Mouse (Mus musculus) MEL (cell line): ENCODE measurements around the gene Zmynd10. TPM values are rescaled to one million over a fixed set of nuclear protein-coding genes. Genes with fewer than 3 reads are reported as not detected.

Experiments used
- DNase-seq: peaks from one replicate; pipeline ENCODE4 v3.0.0; 2011; ENCODE audit warnings: low read depth, low spot score
- H3K27ac ChIP-seq: 2 replicates; pipeline ENCODE4 v1.5.1; 2012; ENCODE audit warnings: low read depth, mild to moderate bottlenecking, control low read depth, low read length, moderate library complexity; ENCODE audit not compliant: control insufficient read depth
- H3K27me3 ChIP-seq, 2 experiments: fragments of 150-350 bp in 1 of 2; sonication (generic) in 1 of 2; 2 replicates each; pipeline ENCODE4 v1.6.1; 2012; ENCODE audit warnings: low read length in 2 of 2, mild to moderate bottlenecking in 2 of 2, improper control_type of control experiment in 1 of 2, moderate library complexity in 1 of 2; ENCODE audit not compliant: insufficient read depth in 2 of 2, control insufficient read depth in 1 of 2
- H3K36me3 ChIP-seq, 2 experiments: 2 replicates each; pipeline ENCODE4 v1.6.1; 2012 to 2014; ENCODE audit warnings: low read length in 2 of 2, improper control_type of control experiment in 1 of 2, inconsistent platforms in 1 of 2, mild to moderate bottlenecking in 1 of 2; ENCODE audit not compliant: insufficient read depth in 2 of 2, control insufficient read depth in 1 of 2
- H3K4me1 ChIP-seq, 2 experiments: fragments of 150-350 bp in 1 of 2; sonication (generic) in 1 of 2; 2 replicates each; pipeline ENCODE4 v1.6.1; 2012; ENCODE audit warnings: low read length in 2 of 2, improper control_type of control experiment in 1 of 2, mild to moderate bottlenecking in 1 of 2; ENCODE audit not compliant: insufficient read depth in 2 of 2, control insufficient read depth in 1 of 2
- H3K4me3 ChIP-seq, 2 experiments: fragments of 150-350 bp in 1 of 2; sonication (generic) in 1 of 2; 2 replicates each; pipeline ENCODE4 v1.5.1; 2012; ENCODE audit warnings: low read depth in 2 of 2, low read length in 2 of 2, mild to moderate bottlenecking in 2 of 2, moderate library complexity in 2 of 2, control low read depth in 1 of 2, improper control_type of control experiment in 1 of 2; ENCODE audit not compliant: control insufficient read depth in 1 of 2, insufficient read depth in 1 of 2
- H3K79me2 ChIP-seq: 2 replicates; pipeline ENCODE4 v1.6.1; 2012; ENCODE audit warnings: mild to moderate bottlenecking, low read length, moderate library complexity; ENCODE audit not compliant: control insufficient read depth, poor library complexity, insufficient read depth
- H3K9ac ChIP-seq: 2 replicates; pipeline ENCODE4 v1.6.1; 2012; ENCODE audit warnings: low read depth, mild to moderate bottlenecking, control low read depth, low read length, moderate library complexity; ENCODE audit not compliant: control insufficient read depth, poor library complexity, severe bottlenecking
- H3K9me3 ChIP-seq: fragments of 150-350 bp; sonication (generic); replicated peaks from 2 replicates; pipeline ENCODE4 v1.6.1; 2012; ENCODE audit warnings: mild to moderate bottlenecking, low read length, improper control_type of control experiment, moderate library complexity; ENCODE audit not compliant: insufficient read depth
- CTCF ChIP-seq, 3 experiments: IDR thresholded peaks in 2 of 3; conservative IDR thresholded peaks in 1 of 3; 2 replicates each; pipeline ENCODE4 v1.5.1; 2011 to 2012; ENCODE audit warnings: low read length in 3 of 3, low read depth in 2 of 3, mild to moderate bottlenecking in 2 of 3, improper control_type of control experiment in 1 of 3, inconsistent platforms in 1 of 3, mixed read lengths in 1 of 3, moderate library complexity in 1 of 3; ENCODE audit not compliant: control insufficient read depth in 1 of 3, insufficient read depth in 1 of 3, poor library complexity in 1 of 3, severe bottlenecking in 1 of 3
- JUND ChIP-seq: IDR thresholded peaks from 2 replicates; pipeline ENCODE4 v1.6.1; 2011; ENCODE audit warnings: low read depth, mild to moderate bottlenecking, improper control_type of control experiment, low read length
- MXI1 ChIP-seq: IDR thresholded peaks from 2 replicates; pipeline ENCODE4 v1.6.1; 2011; ENCODE audit warnings: mild to moderate bottlenecking, low read depth, low read length, improper control_type of control experiment
- MYC ChIP-seq: IDR thresholded peaks from 2 replicates; pipeline ENCODE4 v1.6.1; 2011; ENCODE audit warnings: low read depth, mild to moderate bottlenecking, low read length, improper control_type of control experiment, moderate library complexity
- NELFE ChIP-seq: IDR thresholded peaks from 2 replicates; pipeline ENCODE4 v1.6.1; 2011; ENCODE audit warnings: low read depth, low read length, improper control_type of control experiment
- RCOR1 ChIP-seq: IDR thresholded peaks from 2 replicates; pipeline ENCODE4 v1.6.1; 2012; ENCODE audit warnings: low read depth, mild to moderate bottlenecking, inconsistent platforms, low read length, improper control_type of control experiment
- polyA plus RNA-seq, 2 experiments: library from polyadenylated mRNA; stranded (reverse) in 1 of 2; unstranded in 1 of 2; fragments of >175 nt in 1 of 2; fragments of >200 nt in 1 of 2; gene quantifications; 2 replicates each; pipeline versions ENCODE4 v1.2.1 to v1.2.4; 2012; ENCODE audit warnings: low replicate concordance in 2 of 2, low read depth in 1 of 2; ENCODE audit not compliant: insufficient read length in 2 of 2, insufficient read depth in 1 of 2, missing spikeins in 1 of 2
- total RNA-seq: library from RNA; depleted of rRNA; stranded (reverse); fragments of 300-350 nt; gene quantifications from 2 replicates; pipeline ENCODE4 v1.2.3, GENCODE M21; 2012; rRNA removed

Gene Zmynd10
- total and polyA plus RNA-seq, 3 experiments, result 0.31 to 0.85 TPM; not detected in 1

- Histone ChIP-seq H3K9me3 (no peaks in the 10 kb centered on the region), H3K4me3 (no peak overlapping the region), H3K4me1 (peaks cover 0 to 18% of the 10 kb centered on the region in 2 experiments; a peak in 2 of 4 replicates), H3K27me3 (no peaks in the 10 kb centered on the region), H3K9ac (no peak overlapping the region), H3K27ac (no peak overlapping the region), H3K79me2 (no peaks in the 10 kb centered on the region; the same call in 1 of the 2 replicates), H3K36me3 (peaks cover 0 to 6% of the 10 kb centered on the region in 2 experiments; a peak in 2 of 4 replicates)
- no peak for DNase-seq
- TF ChIP-seq CTCF (IDR thresholded peaks at IDR 0.05 in 2 of 3, conservative IDR thresholded peaks at IDR 0.05 in 1 of 3; ENCODE audit: control insufficient read depth in 1 of 3, insufficient read depth in 1 of 3, low read depth in 2 of 3, low read length in 3 of 3, poor library complexity in 1 of 3, severe bottlenecking in 1 of 3) (peak; percentile 41 to 56 (median 41)), MYC (no peak), JUND (no peak), MXI1 (no peak), RCOR1 (no peak), NELFE (no peak)
Measured at GRCm38 (mm10) chr9:107600745-107601144, 53.6 kb downstream of the Zmynd10 start.

Other genes starting within 250 kb of the Zmynd10 start
- 7.5 TPM in 2 replicates for gene Hemk1, start 208.9 kb upstream of the Zmynd10 start, total RNA-seq
- 10 to 100 TPM in 1 of 2 experiments, not detected in 1; 11.8 TPM for gene Hemk1, start 208.9 kb upstream of the Zmynd10 start, polyA plus RNA-seq
- 0.35 and 0.36 TPM in 2 replicates for gene 6430571L13Rik, start 206.7 kb upstream of the Zmynd10 start, total RNA-seq
- under 1 TPM in 1 of 2 experiments, not detected in 1; 0.35 TPM for gene 6430571L13Rik, start 206.7 kb upstream of the Zmynd10 start, polyA plus RNA-seq
- gene Cacna2d2, start 147.7 kb upstream of the Zmynd10 start, total RNA-seq, result 0.20 TPM in 1 of 2 replicates, not detected in the other
- under 1 TPM in 1 of 2 experiments, not detected in 1; 0.67 TPM for gene Cacna2d2, start 147.7 kb upstream of the Zmynd10 start, polyA plus RNA-seq
- 26.0 and 34.6 TPM in 2 replicates for gene Tmem115, start 13.4 kb upstream of the Zmynd10 start, total RNA-seq
- 10 to 100 TPM in 1 of 2 experiments, not detected in 1; 39.3 TPM for gene Tmem115, start 13.4 kb upstream of the Zmynd10 start, polyA plus RNA-seq
- gene Cyb561d2, start 5.1 kb upstream of the Zmynd10 start, total RNA-seq, result 38.1 and 38.3 TPM in 2 replicates
- 10 to 100 TPM in 1 of 2 experiments, not detected in 1; 37.8 TPM for gene Cyb561d2, start 5.1 kb upstream of the Zmynd10 start, polyA plus RNA-seq
- gene Nprl2, start 5.1 kb upstream of the Zmynd10 start, total RNA-seq, result 23.2 and 25.4 TPM in 2 replicates
- gene Nprl2, start 5.1 kb upstream of the Zmynd10 start, polyA plus RNA-seq, result 10 to 100 TPM in 1 of 2 experiments, not detected in 1; 30.2 TPM
- 40.6 and 48.0 TPM in 2 replicates for gene Rassf1, start 4.3 kb downstream of the Zmynd10 start, total RNA-seq
- 10 to 100 TPM in 1 of 2 experiments, not detected in 1; 56.9 TPM for gene Rassf1, start 4.3 kb downstream of the Zmynd10 start, polyA plus RNA-seq
- gene Tusc2, start 16.0 kb downstream of the Zmynd10 start, total RNA-seq, result 29.9 and 36.2 TPM in 2 replicates
- 10 to 100 TPM in 1 of 2 experiments, not detected in 1; 48.9 TPM for gene Tusc2, start 16.0 kb downstream of the Zmynd10 start, polyA plus RNA-seq
- 24.8 and 32.0 TPM in 2 replicates for gene Hyal2, start 20.6 kb downstream of the Zmynd10 start, total RNA-seq
- gene Hyal2, start 20.6 kb downstream of the Zmynd10 start, polyA plus RNA-seq, result 10 to 100 TPM in 1 of 2 experiments, not detected in 1; 31.3 TPM
- 1.1 and 1.3 TPM in 2 replicates for gene Hyal1, start 29.6 kb downstream of the Zmynd10 start, total RNA-seq
- 1 to 10 TPM in 1 of 2 experiments, not detected in 1; 3.4 TPM for gene Hyal1, start 29.6 kb downstream of the Zmynd10 start, polyA plus RNA-seq
- 14.3 and 15.1 TPM in 2 replicates for gene Naa80, start 31.6 kb downstream of the Zmynd10 start, total RNA-seq
- gene Naa80, start 31.6 kb downstream of the Zmynd10 start, polyA plus RNA-seq, result 10 to 100 TPM in 1 of 2 experiments, not detected in 1; 74.0 TPM
- gene Hyal3, start 33.5 kb downstream of the Zmynd10 start, total RNA-seq, result 1.8 and 2.3 TPM in 2 replicates
- 1 to 10 TPM in 1 of 2 experiments, not detected in 1; 6.8 TPM for gene Hyal3, start 33.5 kb downstream of the Zmynd10 start, polyA plus RNA-seq
- gene Ifrd2, start 40.3 kb downstream of the Zmynd10 start, total RNA-seq, result 136 and 147 TPM in 2 replicates
- gene Ifrd2, start 40.3 kb downstream of the Zmynd10 start, polyA plus RNA-seq, result 100 to 1,000 TPM in 1 of 2 experiments, not detected in 1; 292 TPM
- 0.04 and 0.07 TPM in 2 replicates for gene Sema3b, start 61.9 kb downstream of the Zmynd10 start, total RNA-seq
- under 1 TPM in 1 of 2 experiments, not detected in 1; 0.21 TPM for gene Sema3b, start 61.9 kb downstream of the Zmynd10 start, polyA plus RNA-seq
- 129 and 131 TPM in 2 replicates for gene Gnai2, start 88.1 kb downstream of the Zmynd10 start, total RNA-seq
- gene Gnai2, start 88.1 kb downstream of the Zmynd10 start, polyA plus RNA-seq, result 100 to 1,000 TPM; 137 to 335 TPM
- gene Slc38a3, start 122.2 kb downstream of the Zmynd10 start, total RNA-seq, result not detected in 2 replicates
- not detected for gene Slc38a3, start 122.2 kb downstream of the Zmynd10 start, polyA plus RNA-seq
- gene Gnat1, start 132.4 kb downstream of the Zmynd10 start, total RNA-seq, result 0.27 TPM in 1 of 2 replicates, not detected in the other
- 100 to 1,000 TPM in 1 of 2 experiments, not detected in 1; 326 TPM for gene Gnat1, start 132.4 kb downstream of the Zmynd10 start, polyA plus RNA-seq
- not detected in 2 replicates for gene Sema3f, start 163.2 kb downstream of the Zmynd10 start, total RNA-seq
- not detected for gene Sema3f, start 163.2 kb downstream of the Zmynd10 start, polyA plus RNA-seq
- 80.2 and 87.6 TPM in 2 replicates for gene Rbm5, start 223.7 kb downstream of the Zmynd10 start, total RNA-seq
- 100 to 1,000 TPM; 125 to 143 TPM for gene Rbm5, start 223.7 kb downstream of the Zmynd10 start, polyA plus RNA-seq